Mouse (Mus musculus) CD8-positive naive resting alpha-beta T cell, adult 57 days (primary cell): Measurements from ENCODE around the gene Pdilt. TPM values are rescaled to one million over a fixed set of nuclear protein-coding genes. Genes with fewer than 3 reads are reported as not detected.

Source experiments
- total RNA-seq: library from RNA; stranded (reverse); gene quantifications from one replicate; pipeline ENCODE4 v1.2.4, GENCODE M21; 2023

Pdilt gene
- total RNA-seq: not detected

GRCm38 (mm10) chr7:119523389-119523788, at the start of gene Pdilt:
Gene Pdilt, minus strand, starts transcription at chr7:119523489.

GRCm38 (mm10) chr7:119554040-119554439, 30.8 kb upstream of the Pdilt start, which contains the start of gene Acsm2:
Gene Acsm2, plus strand, starts transcription at chr7:119554340.

GRCm38 (mm10) chr7:119519163-119519562, 4.1 kb downstream of the Pdilt start, which contains the start of gene Acsm5:
Gene Acsm5, plus strand, starts transcription at chr7:119519463.

GRCm38 (mm10) chr7:119479256-119479655, 44.0 kb downstream of the Pdilt start, which contains the start of gene Umod:
Gene Umod, minus strand, starts transcription at chr7:119479282.

GRCm38 (mm10) chr7:119459185-119459584, 64.1 kb downstream of the Pdilt start, which contains the start of gene Gp2:
Gene Gp2, minus strand, starts transcription at chr7:119459285.

Other genes starting within 250 kb of the Pdilt start
- gene Gp2, start 64.2 kb downstream of the Pdilt start, total RNA-seq: 1.1 TPM
- not detected for gene Umod, start 44.2 kb downstream of the Pdilt start, total RNA-seq
- not detected for gene Acsm5, start 4.0 kb downstream of the Pdilt start, total RNA-seq
- gene Acsm2, start 30.9 kb upstream of the Pdilt start, total RNA-seq: not detected
- not detected for gene Acsm1, start 83.5 kb upstream of the Pdilt start, total RNA-seq
- gene Acsm4, start 166.5 kb upstream of the Pdilt start, total RNA-seq: not detected
- 84.7 TPM for gene Thumpd1, start 197.3 kb upstream of the Pdilt start, total RNA-seq
- gene Acsm3, start 237.4 kb upstream of the Pdilt start, total RNA-seq: not detected